Mouse (Mus musculus) liver, postnatal 0 days (tissue): ENCODE measurements at regions not wholly inside any gene's neighbourhood (a gene's known extent, or its start where the extent isn't known, plus 50 kb on each side); places are given as distances from the start of the nearest gene placed in this dataset.

Source experiments
- CTCF ChIP-seq: sonication (generic); IDR thresholded peaks from 2 replicates; pipeline ENCODE4 v1.5.1; 2016; ENCODE audit warnings: antibody characterized with exemption, low read depth
- EP300 ChIP-seq: IDR thresholded peaks from 2 replicates; pipeline ENCODE4 v1.6.1; 2016; ENCODE audit warnings: antibody characterized with exemption, low read depth, mild to moderate bottlenecking

GRCm38 (mm10) chr1:138348447-138348846 is 74.9 kb downstream of the Atp6v1g3 start:
- TF ChIP-seq CTCF = no peak
- no peak for TF ChIP-seq EP300
